Mouse (Mus musculus): ENCODE results near the gene Zc3h12d.
A peak's percentile ranks its signal among the peaks of the same experiment; 100 is the strongest.
"Not testable (repeated sequence)": the region's sequence is repeated elsewhere in the genome, so short reads cannot be mapped to it uniquely, and the experiment has no call there.

The Zc3h12d gene

GRCm38 (mm10) chr10:7880283-7880682 lies 48.0 kb downstream of the Zc3h12d start:
- not testable (repeated sequence) for DNase-seq

GRCm38 (mm10) chr10:7881971-7882370 lies 49.7 kb downstream of the Zc3h12d start:
- DNase-seq: no peak

- peak; percentile 75 for DNase-seq
These were observed 51.3 kb downstream of the Zc3h12d start for GRCm38 (mm10) chr10:7883524-7883923.

- DNase-seq: no peak
These were observed 56.1 kb downstream of the Zc3h12d start for GRCm38 (mm10) chr10:7888256-7888868.

- no peak for DNase-seq
These were observed 68.7 kb downstream of the Zc3h12d start for GRCm38 (mm10) chr10:7900719-7901627.

- DNase-seq: no peak
These were observed 71.9 kb downstream of the Zc3h12d start for GRCm38 (mm10) chr10:7904157-7904556.

GRCm38 (mm10) chr10:7907151-7907550 lies 74.9 kb downstream of the Zc3h12d start:
- DNase-seq: no peak

GRCm38 (mm10) chr10:7911268-7911667 lies 79.0 kb downstream of the Zc3h12d start:
- DNase-seq: no peak
